Mouse (Mus musculus): ENCODE measurements around the gene Col24a1.

DNA sequence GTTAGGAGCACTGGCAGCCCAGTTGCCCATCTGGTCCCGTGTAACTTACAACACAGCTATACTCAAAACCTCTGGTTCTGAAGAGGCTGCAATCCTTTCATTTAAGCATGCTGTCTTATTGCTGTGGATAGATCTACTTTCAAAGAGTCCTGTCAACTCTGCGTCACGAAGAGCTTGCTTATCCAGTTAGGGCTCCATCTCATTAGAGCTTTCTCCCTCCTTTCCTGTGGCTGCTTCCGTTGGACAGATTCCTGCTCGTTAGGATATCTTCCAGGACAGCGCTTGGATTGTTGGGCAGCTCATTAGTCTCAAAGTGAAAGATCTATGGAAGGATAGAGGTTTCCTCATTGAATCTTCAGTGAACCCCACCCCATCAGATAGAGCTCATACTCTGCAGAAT lies 206.6 kb downstream of the Col24a1 start:
- TF ChIP-seq CTCF (IDR thresholded peaks at IDR 0.05) (no peak), EP300 (IDR thresholded peaks at IDR 0.05) (no peak)

Data from lung, postnatal 0 days (tissue).